Mouse (Mus musculus): ENCODE data around the gene Pbld1. TPM values are rescaled to one million over a fixed set of nuclear protein-coding genes. Genes with fewer than 3 reads are reported as not detected.

Pbld1 gene
- polyA plus RNA-seq, 1 experiment from 2014 or later = 1.1 TPM

DNA sequence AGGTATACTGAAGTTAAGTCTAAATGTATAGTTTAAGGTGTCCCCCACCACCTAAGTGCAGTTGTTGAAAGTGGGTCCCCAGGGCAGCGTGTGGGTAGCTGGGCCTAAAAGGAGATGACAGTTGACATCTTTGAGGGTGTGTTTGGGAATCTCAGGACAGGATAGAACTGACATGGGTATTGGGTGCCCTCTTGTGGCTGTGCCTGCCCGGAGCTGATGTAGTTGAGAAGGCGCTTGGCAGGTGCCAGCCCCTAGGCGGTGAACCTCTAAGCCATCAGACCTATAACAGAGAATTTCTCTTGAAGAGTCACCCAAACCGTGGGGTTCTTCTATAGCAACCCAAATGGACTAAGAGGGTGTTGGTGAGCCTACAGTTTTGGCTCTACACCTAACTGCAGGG lies 6.0 kb downstream of the Pbld1 start:
- H3K9ac ChIP-seq = no peak overlapping the region
- no peaks in the 10 kb centered on the region for H3K36me3 ChIP-seq (replicated peaks)
- H3K27me3 ChIP-seq = no peaks in the 10 kb centered on the region
- no peak overlapping the region for H3K4me3 ChIP-seq (replicated peaks)
- no peaks in the 10 kb centered on the region for H3K4me1 ChIP-seq
- 4% methylated on average over 5 of the region's 5 CpGs for WGBS
- ATAC-seq (ENCODE audit: low FRiP score) = peak; percentile 90
- H3K4me2 ChIP-seq = no peak overlapping the region
- no peak overlapping the region for H3K27ac ChIP-seq
- H3K9me3 ChIP-seq = 0 out of 2 replicates have a peak, but pooled peaks cover 4% of the 10 kb centered on the region

DNA sequence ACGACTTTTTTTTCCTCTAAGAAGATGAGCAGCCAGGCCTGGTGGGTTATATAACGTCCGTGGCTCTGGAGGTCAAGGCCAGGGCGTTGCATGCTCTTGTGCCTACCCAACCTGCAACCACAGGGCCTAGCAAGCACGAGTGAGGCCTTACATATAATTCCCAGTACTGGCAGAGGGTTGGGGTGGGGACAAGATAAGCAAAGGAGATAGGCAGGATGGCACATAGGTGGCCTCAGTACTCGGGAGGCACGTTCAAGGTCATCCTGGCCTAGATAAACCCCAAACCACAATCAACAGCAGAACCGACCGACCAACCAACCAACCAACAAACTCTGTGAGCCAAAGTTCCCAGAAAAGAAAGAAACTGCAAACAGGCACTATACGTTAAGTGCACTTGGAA lies 26.3 kb downstream of the Pbld1 start:
- WGBS = 85% methylated on average over 10 of the region's 10 CpGs
- ATAC-seq (ENCODE audit: low FRiP score) = no peak
- Histone ChIP-seq H3K36me3 (replicated peaks) (no peaks in the 10 kb centered on the region), H3K9ac (no peak overlapping the region), H3K4me3 (replicated peaks) (no peak overlapping the region), H3K27ac (no peak overlapping the region), H3K4me1 (peaks cover 17% of the 10 kb centered on the region), H3K9me3 (no peaks in the 10 kb centered on the region), H3K27me3 (0 out of 2 replicates have a peak, but pooled peaks cover 7% of the 10 kb centered on the region), H3K4me2 (no peak overlapping the region)

GRCm38 (mm10) chr10:63089103-63089757 lies 29.3 kb downstream of the Pbld1 start:
- Histone ChIP-seq H3K9me3 (no peaks in the 10 kb centered on the region), H3K4me3 (replicated peaks) (peak overlapping the region; percentile 32), H3K4me2 (peak overlapping the region; percentile 58), H3K4me1 (peaks cover 17% of the 10 kb centered on the region), H3K27ac (no peak overlapping the region), H3K36me3 (replicated peaks) (no peaks in the 10 kb centered on the region), H3K27me3 (0 out of 2 replicates have a peak, but pooled peaks cover 7% of the 10 kb centered on the region), H3K9ac (peak overlapping the region; percentile 51; the same call in 1 of the 2 replicates)
- 26% methylated on average over 8 of the region's 8 CpGs for WGBS
- ATAC-seq (ENCODE audit: low FRiP score) = no peak

- ATAC-seq (ENCODE audit: low FRiP score) = no peak
- H3K4me3 ChIP-seq (replicated peaks) = peak overlapping the region; percentile 32
- H3K9ac ChIP-seq = peak overlapping the region; percentile 51
- H3K4me1 ChIP-seq = peaks cover 17% of the 10 kb centered on the region
- H3K27ac ChIP-seq = no peak overlapping the region
- H3K9me3 ChIP-seq = no peaks in the 10 kb centered on the region
- WGBS = 4% methylated on average over 26 of the region's 26 CpGs
- H3K4me2 ChIP-seq = peak overlapping the region; percentile 58
- H3K36me3 ChIP-seq (replicated peaks) = no peaks in the 10 kb centered on the region
- 0 out of 2 replicates have a peak, but pooled peaks cover 7% of the 10 kb centered on the region for H3K27me3 ChIP-seq
Observed at GRCm38 (mm10) chr10:63089758-63090571, 30.0 kb downstream of the Pbld1 start.

DNA sequence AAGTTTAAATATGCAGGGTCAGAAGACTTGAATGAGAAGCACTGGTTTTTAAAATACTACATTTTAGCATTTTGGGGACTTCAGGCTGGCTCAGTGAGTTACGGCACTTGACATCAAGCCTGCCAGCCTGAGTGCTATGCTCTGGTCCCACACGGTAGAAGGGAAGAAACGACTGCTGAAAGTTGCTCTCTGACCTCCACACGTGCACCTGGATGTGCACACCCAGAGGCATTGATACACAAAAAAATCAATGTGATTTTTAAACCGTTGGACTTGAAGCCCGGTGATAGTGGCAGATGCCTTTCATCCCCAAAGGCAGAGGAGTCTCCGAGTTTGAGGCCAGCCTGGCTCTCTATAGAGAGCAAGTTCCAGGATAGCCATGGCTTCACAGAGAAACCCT lies 32.0 kb downstream of the Pbld1 start:
- no peak overlapping the region for H3K9ac ChIP-seq
- no peaks in the 10 kb centered on the region for H3K9me3 ChIP-seq
- H3K4me3 ChIP-seq (replicated peaks) = no peak overlapping the region
- H3K27me3 ChIP-seq = 0 out of 2 replicates have a peak, but pooled peaks cover 7% of the 10 kb centered on the region
- no peak overlapping the region for H3K4me2 ChIP-seq
- no peak for ATAC-seq (ENCODE audit: low FRiP score)
- WGBS = 81% methylated on average over 7 of the region's 7 CpGs
- peaks cover 17% of the 10 kb centered on the region for H3K4me1 ChIP-seq
- H3K27ac ChIP-seq = no peak overlapping the region
- H3K36me3 ChIP-seq (replicated peaks) = no peaks in the 10 kb centered on the region

DNA sequence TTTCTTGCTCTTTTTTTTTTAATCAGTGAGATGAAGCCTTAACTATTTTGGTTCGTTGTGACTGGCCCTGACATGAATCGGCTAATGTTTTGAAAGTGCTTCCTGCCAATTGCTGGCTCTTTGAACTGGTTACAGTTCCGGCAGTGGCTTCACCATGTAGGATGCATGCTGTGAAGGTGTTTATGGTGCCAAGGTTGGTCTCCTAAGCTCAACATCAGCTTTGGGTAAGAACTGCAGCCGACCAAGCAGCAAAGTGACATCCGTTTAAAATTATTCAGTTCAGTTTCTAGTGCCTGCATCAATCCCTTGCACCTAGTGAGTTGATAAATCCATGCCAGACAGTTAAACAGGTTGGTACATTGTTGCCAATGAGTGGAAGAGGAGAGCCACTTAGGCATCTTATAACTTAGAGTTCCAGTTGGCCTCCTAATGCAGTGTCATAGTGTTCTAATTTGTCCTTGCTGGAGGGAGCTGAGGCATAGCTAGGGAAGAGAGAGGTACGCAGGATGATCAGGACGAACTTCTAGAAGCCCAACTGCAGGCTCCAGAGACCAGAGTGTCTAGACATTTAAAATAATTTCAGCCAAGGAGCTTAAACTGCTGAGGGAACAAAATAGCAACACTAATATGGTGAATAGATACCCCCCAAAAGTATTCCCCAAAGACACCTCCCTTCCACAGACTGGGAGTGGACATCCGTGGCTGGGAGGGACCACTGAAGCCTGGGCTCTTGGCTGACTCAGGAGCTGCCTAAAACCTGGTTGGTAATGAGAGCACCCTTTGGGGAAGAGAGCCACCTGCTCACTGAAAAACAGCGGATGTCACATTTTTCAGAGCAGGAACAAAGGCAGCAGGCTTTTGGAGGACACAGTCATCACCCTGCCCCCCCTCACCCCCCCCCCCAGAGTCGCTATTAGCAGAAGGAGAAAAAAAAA lies 32.9 kb downstream of the Pbld1 start:
- no peak for ATAC-seq (ENCODE audit: low FRiP score)
- peaks cover 17% of the 10 kb centered on the region for H3K4me1 ChIP-seq
- H3K9me3 ChIP-seq = no peaks in the 10 kb centered on the region
- H3K27ac ChIP-seq = no peak overlapping the region
- 0 out of 2 replicates have a peak, but pooled peaks cover 12% of the 10 kb centered on the region for H3K27me3 ChIP-seq
- 74% methylated on average over 9 of the region's 10 CpGs for WGBS
- no peaks in the 10 kb centered on the region for H3K36me3 ChIP-seq (replicated peaks)
- no peak overlapping the region for H3K4me2 ChIP-seq
- no peak overlapping the region for H3K4me3 ChIP-seq (replicated peaks)
- no peak overlapping the region for H3K9ac ChIP-seq

DNA sequence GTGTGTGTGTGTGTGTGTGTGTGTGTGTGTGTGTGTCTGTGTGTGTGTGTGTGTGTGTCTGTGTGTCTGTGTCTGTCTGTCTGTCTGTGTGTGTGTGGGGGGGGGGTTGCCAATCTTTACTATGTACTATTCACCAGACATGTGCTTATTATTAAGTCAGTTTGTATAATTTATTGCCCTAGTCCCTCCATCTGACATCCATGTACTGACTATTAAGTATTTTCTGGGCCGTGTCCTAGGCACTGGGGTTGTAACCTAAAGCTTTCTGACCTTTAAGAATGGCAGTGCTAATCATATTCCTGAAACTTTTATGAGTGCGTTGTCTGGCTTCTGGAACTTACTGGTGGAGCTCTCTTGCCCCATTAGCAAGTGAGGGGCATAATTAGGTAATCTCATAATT lies 36.8 kb downstream of the Pbld1 start:
- no peaks in the 10 kb centered on the region for H3K9me3 ChIP-seq
- no peak for ATAC-seq (ENCODE audit: low FRiP score)
- H3K27ac ChIP-seq = no peak overlapping the region
- H3K4me2 ChIP-seq = no peak overlapping the region
- WGBS = 89% methylated on average over 2 of the region's 2 CpGs
- no peak overlapping the region for H3K4me3 ChIP-seq (replicated peaks)
- H3K36me3 ChIP-seq (replicated peaks) = no peaks in the 10 kb centered on the region
- H3K4me1 ChIP-seq = peaks cover 11% of the 10 kb centered on the region
- H3K27me3 ChIP-seq = peaks cover 30% of the 10 kb centered on the region
- H3K9ac ChIP-seq = no peak overlapping the region

DNA sequence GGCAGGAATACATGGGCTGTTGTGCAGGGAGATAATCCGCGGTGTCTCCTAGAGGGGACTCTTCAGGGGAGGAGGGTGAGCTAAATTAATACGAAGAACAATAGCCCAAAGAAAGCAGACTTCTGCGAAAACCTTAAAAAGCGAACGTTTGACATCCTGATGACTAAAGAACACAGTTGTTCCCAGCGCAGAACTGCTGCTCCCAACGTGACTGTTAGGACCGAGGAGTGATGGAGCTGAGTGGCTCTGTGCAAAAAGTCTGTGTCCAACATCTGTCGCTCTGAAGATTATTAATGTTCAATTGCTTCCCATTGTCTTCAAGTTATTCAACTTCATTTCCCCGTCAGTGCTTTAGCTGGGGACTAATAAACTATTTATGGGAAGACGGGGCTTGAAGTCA lies 38.2 kb downstream of the Pbld1 start:
- no peak overlapping the region for H3K4me3 ChIP-seq (replicated peaks)
- 57% methylated on average over 12 of the region's 12 CpGs for WGBS
- no peaks in the 10 kb centered on the region for H3K36me3 ChIP-seq (replicated peaks)
- peaks cover 11% of the 10 kb centered on the region for H3K4me1 ChIP-seq
- no peaks in the 10 kb centered on the region for H3K9me3 ChIP-seq
- H3K27me3 ChIP-seq = peaks cover 32% of the 10 kb centered on the region
- no peak overlapping the region for H3K4me2 ChIP-seq
- H3K9ac ChIP-seq = no peak overlapping the region
- no peak overlapping the region for H3K27ac ChIP-seq
- ATAC-seq (ENCODE audit: low FRiP score) = no peak

GRCm38 (mm10) chr10:63099521-63099920 lies 39.6 kb downstream of the Pbld1 start, which contains the start of gene Atoh7:
Gene Atoh7, plus strand, starts transcription at chr10:63099651.
- Histone ChIP-seq H3K4me2 (peak within 1 kb of the TSS; percentile 94), H3K9me3 (no peaks in the 10 kb centered on the region), H3K4me1 (peaks cover 11% of the 10 kb centered on the region), H3K27me3 (peaks cover 32% of the 10 kb centered on the region), H3K4me3 (replicated peaks) (peak within 1 kb of the TSS; percentile 59), H3K36me3 (replicated peaks) (no peaks in the 10 kb centered on the region), H3K27ac (no peak within 1 kb of the TSS), H3K9ac (peak within 1 kb of the TSS; percentile 66)
- 3% methylated on average over 16 of the region's 16 CpGs for WGBS
- ATAC-seq (ENCODE audit: low FRiP score) = peak; percentile 36; the same call in 1 of the 2 replicates

DNA sequence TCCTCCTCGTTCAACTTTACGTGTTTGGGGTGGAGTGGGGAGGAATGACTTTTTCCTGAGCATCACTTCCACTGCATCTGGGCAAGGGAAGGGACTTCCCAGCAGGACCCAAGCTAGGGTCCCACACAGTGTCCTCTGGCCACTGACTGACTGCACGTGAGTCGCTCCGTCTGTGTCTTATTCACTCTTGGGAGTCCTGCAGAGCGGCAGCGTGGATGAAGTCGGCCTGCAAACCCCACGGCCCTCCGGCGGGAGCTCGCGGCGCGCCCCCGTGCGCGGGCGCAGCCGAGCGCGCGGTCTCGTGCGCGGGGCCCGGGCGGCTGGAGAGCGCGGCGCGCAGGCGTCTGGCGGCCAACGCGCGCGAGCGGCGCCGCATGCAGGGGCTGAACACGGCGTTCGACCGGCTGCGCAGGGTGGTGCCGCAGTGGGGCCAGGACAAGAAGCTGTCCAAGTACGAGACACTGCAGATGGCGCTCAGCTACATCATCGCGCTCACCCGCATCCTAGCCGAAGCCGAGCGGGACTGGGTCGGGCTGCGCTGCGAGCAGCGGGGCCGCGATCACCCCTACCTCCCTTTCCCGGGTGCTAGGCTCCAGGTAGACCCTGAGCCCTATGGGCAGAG lies 40.1 kb downstream of the Pbld1 start:
- peak overlapping the region; percentile 59 for H3K4me3 ChIP-seq (replicated peaks)
- H3K4me1 ChIP-seq = peaks cover 11% of the 10 kb centered on the region
- peak overlapping the region; percentile 66 for H3K9ac ChIP-seq
- peak; percentile 90 for ATAC-seq (ENCODE audit: low FRiP score)
- H3K27ac ChIP-seq = no peak overlapping the region
- no peaks in the 10 kb centered on the region for H3K36me3 ChIP-seq (replicated peaks)
- H3K27me3 ChIP-seq = peaks cover 32% of the 10 kb centered on the region
- 0% methylated on average over 62 of the region's 62 CpGs for WGBS
- peak overlapping the region; percentile 94 for H3K4me2 ChIP-seq
- no peaks in the 10 kb centered on the region for H3K9me3 ChIP-seq

DNA sequence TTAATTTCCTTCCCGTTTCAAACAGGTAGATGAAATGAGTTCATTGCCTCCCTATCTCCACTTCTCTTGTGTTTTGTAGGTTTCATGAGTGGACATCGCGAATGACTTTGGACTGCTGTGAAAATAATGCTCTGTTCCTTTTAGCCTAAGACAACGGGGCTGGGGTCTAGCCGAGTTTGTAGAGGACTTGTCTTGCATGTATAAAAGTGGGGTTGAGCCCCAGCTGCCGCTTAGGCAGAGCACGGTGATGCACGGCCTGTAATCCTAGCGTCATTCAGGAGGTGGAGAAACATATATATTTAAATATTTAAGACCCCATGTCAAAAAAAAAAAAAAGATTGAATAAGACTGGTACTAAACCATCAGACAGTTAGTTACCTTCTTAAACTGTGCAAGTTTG lies 40.7 kb downstream of the Pbld1 start:
- Histone ChIP-seq H3K36me3 (replicated peaks) (no peaks in the 10 kb centered on the region), H3K9me3 (no peaks in the 10 kb centered on the region), H3K27me3 (peaks cover 32% of the 10 kb centered on the region), H3K4me3 (replicated peaks) (peak overlapping the region; percentile 59), H3K4me1 (peaks cover 11% of the 10 kb centered on the region), H3K27ac (no peak overlapping the region), H3K4me2 (peak overlapping the region; percentile 94), H3K9ac (peak overlapping the region; percentile 66)
- ATAC-seq (ENCODE audit: low FRiP score) = no peak
- WGBS = 7% methylated on average over 9 of the region's 9 CpGs
